17 mouse cellular contexts compared by ENCODE assay signal in genomic region chr11:118349494-118349893, GRCm38 (mm10). TPM values are rescaled to one million over a fixed set of nuclear protein-coding genes. Genes with fewer than 3 reads are reported as not detected.
DNase-seq lines count a peak whose midpoint lies in the region; ATAC-seq and TF ChIP-seq lines count a peak whose summit lies in the region.
"Had no signal": no experiment of that assay in that cellular context is flagged by ENCODE, and none has a peak within 500 bp of the region (broad histone marks: within the 10 kb centered on the region; RNA-seq: fewer than 3 reads in every experiment).

No protein-coding gene starts in this region.

- H3K36me3 ChIP-seq in hindbrain, embryonic 10.5 days, result 0 out of 2 replicates have a peak, but pooled peaks cover 5% of the 10 kb centered on the region
- H3K36me3 ChIP-seq in hindbrain, postnatal 0 days (ENCODE audit: insufficient read depth, low read length), result no peaks in the 10 kb centered on the region
- H3K36me3 ChIP-seq in lung, postnatal 0 days (ENCODE audit: insufficient read depth, low read length), result no peaks in the 10 kb centered on the region
- no peaks in the 10 kb centered on the region for H3K36me3 ChIP-seq in midbrain, embryonic 15.5 days (replicated peaks)
- H3K36me3 ChIP-seq: midbrain, embryonic 13.5 days; neural tube, embryonic 12.5 days had no signal

- no peak for TF ChIP-seq EP300 in lung, postnatal 0 days (IDR thresholded peaks at IDR 0.05)

- H3K27me3 ChIP-seq in hindbrain, embryonic 10.5 days (ENCODE audit: insufficient read depth, poor library complexity, severe bottlenecking), result peaks cover 6% of the 10 kb centered on the region
- H3K27me3 ChIP-seq in hindbrain, postnatal 0 days (ENCODE audit: insufficient read depth, low read length), result no peaks in the 10 kb centered on the region
- H3K27me3 ChIP-seq in lung, postnatal 0 days (replicated peaks; ENCODE audit: insufficient read depth, low read length), result no peaks in the 10 kb centered on the region
- no peaks in the 10 kb centered on the region for H3K27me3 ChIP-seq in midbrain, embryonic 15.5 days (replicated peaks)
- H3K27me3 ChIP-seq: midbrain, embryonic 13.5 days; neural tube, embryonic 12.5 days had no signal

- 93% methylated on average over 5 of the region's 5 CpGs for WGBS in hindbrain, embryonic 10.5 days
- 86% methylated on average over 5 of the region's 5 CpGs for WGBS in hindbrain, postnatal 0 days
- WGBS in lung, postnatal 0 days, result 80% methylated on average over 5 of the region's 5 CpGs
- 77% methylated on average over 5 of the region's 5 CpGs for WGBS in lung, adult 2 months
- WGBS in midbrain, embryonic 15.5 days, result 88% methylated on average over 5 of the region's 5 CpGs

- peak overlapping the region; percentile 56 for H3K27ac ChIP-seq in hindbrain, embryonic 10.5 days
- no peak overlapping the region for H3K27ac ChIP-seq in hindbrain, postnatal 0 days
- peak overlapping the region; percentile 62; the same call in 1 of the 2 replicates for H3K27ac ChIP-seq in lung, postnatal 0 days (ENCODE audit: low read length)
- H3K27ac ChIP-seq in embryonic fibroblast, embryonic 13.5 days (ENCODE audit: insufficient read depth, low read length), result peak overlapping the region; percentile 54; the same call in 1 of the 2 replicates
- H3K27ac ChIP-seq in midbrain, embryonic 15.5 days, result no peak overlapping the region
- H3K27ac ChIP-seq: midbrain, embryonic 13.5 days; neural tube, embryonic 12.5 days had no signal

- ATAC-seq in hindbrain, postnatal 0 days, result no peak
- no peak for ATAC-seq in lung, postnatal 0 days
- ATAC-seq in midbrain, embryonic 15.5 days (replicated peaks), result no peak
- ATAC-seq: forebrain, embryonic 14.5 days; hindbrain, embryonic 16.5 days; midbrain, embryonic 13.5 days had no signal

- H3K9me3 ChIP-seq in hindbrain, embryonic 10.5 days, result no peaks in the 10 kb centered on the region
- no peaks in the 10 kb centered on the region for H3K9me3 ChIP-seq in hindbrain, postnatal 0 days (ENCODE audit: low read length)
- H3K9me3 ChIP-seq in lung, postnatal 0 days (ENCODE audit: low read length), result no peaks in the 10 kb centered on the region
- no peaks in the 10 kb centered on the region for H3K9me3 ChIP-seq in midbrain, embryonic 15.5 days
- H3K9me3 ChIP-seq: midbrain, embryonic 13.5 days; neural tube, embryonic 12.5 days had no signal

- peaks cover 45% of the 10 kb centered on the region for H3K4me1 ChIP-seq in hindbrain, embryonic 10.5 days (replicated peaks)
- H3K4me1 ChIP-seq in hindbrain, postnatal 0 days (ENCODE audit: insufficient read depth, low read length), result peaks cover 28% of the 10 kb centered on the region
- H3K4me1 ChIP-seq in lung, postnatal 0 days (ENCODE audit: insufficient read depth, low read depth, low read length), result peaks cover 22% of the 10 kb centered on the region
- peaks cover 20% of the 10 kb centered on the region for H3K4me1 ChIP-seq in lung, adult 2 months (ENCODE audit: control insufficient read depth, insufficient read depth, low read length)
- peaks cover 68% of the 10 kb centered on the region for H3K4me1 ChIP-seq in embryonic fibroblast, embryonic 13.5 days (ENCODE audit: control insufficient read depth, insufficient read depth, low read length)
- peaks cover 30% of the 10 kb centered on the region for H3K4me1 ChIP-seq in midbrain, embryonic 15.5 days

- H3K4me3 ChIP-seq in hindbrain, embryonic 10.5 days, result no peak overlapping the region
- H3K4me3 ChIP-seq in hindbrain, postnatal 0 days (ENCODE audit: low read length), result no peak overlapping the region
- no peak overlapping the region for H3K4me3 ChIP-seq in lung, postnatal 0 days (ENCODE audit: low read depth, low read length)
- no peak overlapping the region for H3K4me3 ChIP-seq in lung, adult 2 months (replicated peaks; ENCODE audit: extremely low read depth, low read depth, low read length)
- no peak overlapping the region for H3K4me3 ChIP-seq in embryonic fibroblast, embryonic 13.5 days (ENCODE audit: insufficient read depth, low read length)
- no peak overlapping the region for H3K4me3 ChIP-seq in midbrain, embryonic 15.5 days
- H3K4me3 ChIP-seq: midbrain, embryonic 13.5 days; neural tube, embryonic 12.5 days had no signal

- no peak overlapping the region for H3K9ac ChIP-seq in hindbrain, postnatal 0 days (replicated peaks; ENCODE audit: low read length)
- no peak overlapping the region for H3K9ac ChIP-seq in lung, postnatal 0 days (replicated peaks; ENCODE audit: low read depth)
- H3K9ac ChIP-seq in midbrain, embryonic 15.5 days, result no peak overlapping the region
- H3K9ac ChIP-seq: midbrain, embryonic 13.5 days; neural tube, embryonic 12.5 days had no signal

- TF ChIP-seq POLR2A in lung, adult 2 months (IDR thresholded peaks at IDR 0.05; ENCODE audit: borderline replicate concordance, extremely low read depth, low read depth, low read length), result no peak
- TF ChIP-seq POLR2A in embryonic fibroblast, embryonic 13.5 days (IDR thresholded peaks at IDR 0.05; ENCODE audit: low read depth, low read length), result no peak

- no peak overlapping the region for H3K4me2 ChIP-seq in hindbrain, postnatal 0 days (ENCODE audit: low read depth, low read length)
- no peak overlapping the region for H3K4me2 ChIP-seq in lung, postnatal 0 days (replicated peaks; ENCODE audit: low read depth, low read length)
- H3K4me2 ChIP-seq in midbrain, embryonic 15.5 days, result no peak overlapping the region
- H3K4me2 ChIP-seq: midbrain, embryonic 13.5 days; neural tube, embryonic 12.5 days had no signal

- no peak for TF ChIP-seq CTCF in hindbrain, postnatal 0 days (IDR thresholded peaks at IDR 0.05; ENCODE audit: low read depth)
- no peak for TF ChIP-seq CTCF in lung, postnatal 0 days (IDR thresholded peaks at IDR 0.05)
- TF ChIP-seq CTCF in lung, adult 2 months (IDR thresholded peaks at IDR 0.05; ENCODE audit: insufficient read depth, low read length), result no peak
- no peak for TF ChIP-seq CTCF in embryonic fibroblast, embryonic 13.5 days (IDR thresholded peaks at IDR 0.05; ENCODE audit: borderline replicate concordance, insufficient read depth, low read length)

- no peak for DNase-seq in hindbrain, embryonic 10.5 days (ENCODE audit: low spot score)
- no peak for DNase-seq in hindbrain, postnatal 0 days (ENCODE audit: low spot score)
- no peak for DNase-seq in lung, postnatal 0 days (ENCODE audit: low spot score)
- no peak for DNase-seq in lung, adult 2 months
- peak; percentile 37 for DNase-seq in thymus, postnatal 14 days
- no peak for DNase-seq in cerebellum, adult 11 months
- DNase-seq: cerebellum, adult 8-10 months; retina, postnatal 1 day had no signal

RNA-seq across cellular contexts. Expression of gene Timp2, which starts 6.0 kb away (rescaled TPM):
- polyA plus RNA-seq in hindbrain, embryonic 10.5 days (2016; fragmentation: Nextera tagmentation; extraction: Ambion mirVana), result 28.6 and 36.3 TPM in 2 replicates
- total RNA-seq in hindbrain, postnatal 0 days (2014; rRNA removed), result 164 and 170 TPM in 2 replicates
- 102 and 118 TPM in 2 replicates for polyA plus RNA-seq in hindbrain, postnatal 0 days (2015; fragmentation: Nextera tagmentation; extraction: Ambion mirVana)
- 105 and 107 TPM in 2 replicates for polyA plus RNA-seq in lung, postnatal 0 days (2015; fragmentation: Nextera tagmentation; extraction: Ambion mirVana)
- polyA plus RNA-seq in lung, adult 2 months (2012; rRNA removed), result 353 and 397 TPM in 2 replicates
- 967 and 1,083 TPM in 2 replicates for polyA plus RNA-seq in embryonic fibroblast, embryonic 13.5 days (2011; ENCODE audit: insufficient read length, low read depth, missing spikeins)
- polyA plus RNA-seq in midbrain, embryonic 15.5 days (2015; fragmentation: Nextera tagmentation; extraction: Ambion mirVana), result 83.4 and 83.6 TPM in 2 replicates

RNA-seq across cellular contexts. Expression of gene Cep295nl, which starts 7.2 kb away (rescaled TPM):
- 0.19 and 0.21 TPM in 2 replicates for polyA plus RNA-seq in hindbrain, embryonic 10.5 days (2016; fragmentation: Nextera tagmentation; extraction: Ambion mirVana)
- 0.31 and 1.2 TPM in 2 replicates for total RNA-seq in hindbrain, postnatal 0 days (2014; rRNA removed)
- 0.20 and 0.47 TPM in 2 replicates for polyA plus RNA-seq in hindbrain, postnatal 0 days (2015; fragmentation: Nextera tagmentation; extraction: Ambion mirVana)
- 0.44 and 0.88 TPM in 2 replicates for polyA plus RNA-seq in lung, postnatal 0 days (2015; fragmentation: Nextera tagmentation; extraction: Ambion mirVana)
- polyA plus RNA-seq in lung, adult 2 months (2012; rRNA removed), result 0.28 and 0.32 TPM in 2 replicates
- 5.2 and 6.1 TPM in 2 replicates for polyA plus RNA-seq in embryonic fibroblast, embryonic 13.5 days (2011; ENCODE audit: insufficient read length, low read depth, missing spikeins)
- 0.09 and 0.27 TPM in 2 replicates for polyA plus RNA-seq in midbrain, embryonic 15.5 days (2015; fragmentation: Nextera tagmentation; extraction: Ambion mirVana)
- total RNA-seq: granulocyte monocyte progenitor cell, adult 5-6 weeks had no signal
- polyA plus RNA-seq: large intestine, adult 2 months; liver, embryonic 16.5 days had no signal

RNA-seq across cellular contexts. Expression of gene Lgals3bp, which starts 52.4 kb away (rescaled TPM):
- polyA plus RNA-seq in hindbrain, embryonic 10.5 days (2016; fragmentation: Nextera tagmentation; extraction: Ambion mirVana), result 1.8 and 2.0 TPM in 2 replicates
- total RNA-seq in hindbrain, postnatal 0 days (2014; rRNA removed), result 25.5 and 30.6 TPM in 2 replicates
- polyA plus RNA-seq in hindbrain, postnatal 0 days (2015; fragmentation: Nextera tagmentation; extraction: Ambion mirVana), result 15.4 and 18.5 TPM in 2 replicates
- 30.8 and 44.3 TPM in 2 replicates for polyA plus RNA-seq in lung, postnatal 0 days (2015; fragmentation: Nextera tagmentation; extraction: Ambion mirVana)
- polyA plus RNA-seq in lung, adult 2 months (2012; rRNA removed), result 259 and 311 TPM in 2 replicates
- polyA plus RNA-seq in embryonic fibroblast, embryonic 13.5 days (2011; ENCODE audit: insufficient read length, low read depth, missing spikeins), result 116 and 144 TPM in 2 replicates
- 5.1 and 6.7 TPM in 2 replicates for polyA plus RNA-seq in midbrain, embryonic 15.5 days (2015; fragmentation: Nextera tagmentation; extraction: Ambion mirVana)

RNA-seq across cellular contexts. Expression of gene Usp36, which starts 59.5 kb away (rescaled TPM):
- 18.9 and 21.6 TPM in 2 replicates for polyA plus RNA-seq in hindbrain, embryonic 10.5 days (2016; fragmentation: Nextera tagmentation; extraction: Ambion mirVana)
- 19.7 and 20.6 TPM in 2 replicates for total RNA-seq in hindbrain, postnatal 0 days (2014; rRNA removed)
- polyA plus RNA-seq in hindbrain, postnatal 0 days (2015; fragmentation: Nextera tagmentation; extraction: Ambion mirVana), result 12.6 and 12.8 TPM in 2 replicates
- polyA plus RNA-seq in lung, postnatal 0 days (2015; fragmentation: Nextera tagmentation; extraction: Ambion mirVana), result 10.5 and 11.8 TPM in 2 replicates
- polyA plus RNA-seq in lung, adult 2 months (2012; rRNA removed), result 18.2 and 19.0 TPM in 2 replicates
- polyA plus RNA-seq in embryonic fibroblast, embryonic 13.5 days (2011; ENCODE audit: insufficient read length, low read depth, missing spikeins), result 19.4 and 21.6 TPM in 2 replicates
- 20.1 and 23.1 TPM in 2 replicates for polyA plus RNA-seq in midbrain, embryonic 15.5 days (2015; fragmentation: Nextera tagmentation; extraction: Ambion mirVana)

Comparison
In these comparisons a context has a peak if more than half of its experiments do, and no peak if none do; other contexts are left out.
1. H3K27ac ChIP-seq: peak in hindbrain, embryonic 10.5 days (single experiment), lung, postnatal 0 days (single experiment) and embryonic fibroblast, embryonic 13.5 days (single experiment); none in hindbrain, postnatal 0 days (single experiment) and midbrain, embryonic 15.5 days (single experiment).